Mouse (Mus musculus) heart, adult 11 months (tissue): ENCODE measurements around the gene Tbccd1.
A peak's percentile ranks its signal among the peaks of the same experiment; 100 is the strongest.

Experiments
- DNase-seq: peaks from one replicate; pipeline ENCODE4 v3.0.0; 2022

Gene Tbccd1

GRCm38 (mm10) chr16:22857431-22858113, at the start of gene Tbccd1, which contains the start of gene Dnajb11:
Tbccd1 (minus strand) TSS chr16:22857669.
Dnajb11 (plus strand) TSS chr16:22857845.
- DNase-seq: peak; percentile 100

GRCm38 (mm10) chr16:22901326-22901725, 43.9 kb upstream of the Tbccd1 start:
- DNase-seq: no peak

GRCm38 (mm10) chr16:22899866-22900570, 42.5 kb upstream of the Tbccd1 start:
- no peak for DNase-seq

GRCm38 (mm10) chr16:22899346-22899745, 41.9 kb upstream of the Tbccd1 start:
- no peak for DNase-seq

- no peak for DNase-seq
Observed at GRCm38 (mm10) chr16:22896618-22897017, 39.1 kb upstream of the Tbccd1 start.

GRCm38 (mm10) chr16:22894095-22894494, 36.6 kb upstream of the Tbccd1 start:
- DNase-seq: no peak

GRCm38 (mm10) chr16:22891733-22892154, 34.3 kb upstream of the Tbccd1 start:
- peak; percentile 97 for DNase-seq

- DNase-seq: no peak
Observed at GRCm38 (mm10) chr16:22890683-22891510, 33.4 kb upstream of the Tbccd1 start, which contains the start of gene Ahsg. Ahsg (plus strand) TSS chr16:22891277.

- no peak for DNase-seq
Observed at GRCm38 (mm10) chr16:22889716-22890115, 32.2 kb upstream of the Tbccd1 start.

GRCm38 (mm10) chr16:22888835-22889234, 31.4 kb upstream of the Tbccd1 start:
- DNase-seq: no peak

- no peak for DNase-seq
Observed at GRCm38 (mm10) chr16:22886726-22887125, 29.3 kb upstream of the Tbccd1 start.

GRCm38 (mm10) chr16:22885356-22885755, 27.9 kb upstream of the Tbccd1 start:
- DNase-seq: no peak

GRCm38 (mm10) chr16:22883441-22883840, 26.0 kb upstream of the Tbccd1 start:
- no peak for DNase-seq

- peak; percentile 95 for DNase-seq
Observed at GRCm38 (mm10) chr16:22881487-22881886, 24.0 kb upstream of the Tbccd1 start.

GRCm38 (mm10) chr16:22880900-22881299, 23.4 kb upstream of the Tbccd1 start:
- peak; percentile 93 for DNase-seq

GRCm38 (mm10) chr16:22879945-22880595, 22.6 kb upstream of the Tbccd1 start:
- peak; percentile 91 for DNase-seq

GRCm38 (mm10) chr16:22878716-22879115, 21.2 kb upstream of the Tbccd1 start:
- peak; percentile 72 for DNase-seq

- peak; percentile 87 for DNase-seq
Observed at GRCm38 (mm10) chr16:22877660-22878390, 20.4 kb upstream of the Tbccd1 start.

- DNase-seq: no peak
Observed at GRCm38 (mm10) chr16:22876218-22877043, 19.0 kb upstream of the Tbccd1 start.

- peak; percentile 92 for DNase-seq
Observed at GRCm38 (mm10) chr16:22873369-22873768, 15.9 kb upstream of the Tbccd1 start.

- no peak for DNase-seq
Observed at GRCm38 (mm10) chr16:22872397-22872796, 14.9 kb upstream of the Tbccd1 start.
